ENCODE assay signal across 18 mouse cellular contexts in genomic region chr4:134432686-134433360, GRCm38 (mm10). TPM values are rescaled to one million over a fixed set of nuclear protein-coding genes. Genes with fewer than 3 reads are reported as not detected.
DNase-seq lines count a peak whose midpoint lies in the region; ATAC-seq lines count a peak whose summit lies in the region.
"Had no signal": no experiment of that assay in that cellular context is flagged by ENCODE, and none has a peak within 500 bp of the region (broad histone marks: within the 10 kb centered on the region; RNA-seq: fewer than 3 reads in every experiment).

No protein-coding gene starts in this region.

- 89% methylated on average over 15 of the region's 15 CpGs for WGBS in hindbrain, embryonic 10.5 days
- 70% methylated on average over 15 of the region's 15 CpGs for WGBS in hindbrain, embryonic 16.5 days
- 86% methylated on average over 15 of the region's 15 CpGs for WGBS in liver, embryonic 11.5 days

- no peaks in the 10 kb centered on the region for H3K9me3 ChIP-seq in hindbrain, embryonic 10.5 days
- no peaks in the 10 kb centered on the region for H3K9me3 ChIP-seq in hindbrain, embryonic 16.5 days (ENCODE audit: control insufficient read depth, low read length)
- no peaks in the 10 kb centered on the region for H3K9me3 ChIP-seq in liver, embryonic 11.5 days (ENCODE audit: control insufficient read depth, low read length)
- H3K9me3 ChIP-seq: heart, embryonic 12.5 days; limb, embryonic 10.5 days had no signal

- no peak overlapping the region for H3K4me3 ChIP-seq in hindbrain, embryonic 10.5 days
- no peak overlapping the region for H3K4me3 ChIP-seq in hindbrain, embryonic 16.5 days (ENCODE audit: low read length)
- no peak overlapping the region for H3K4me3 ChIP-seq in liver, embryonic 11.5 days (ENCODE audit: low read depth, low read length)
- H3K4me3 ChIP-seq: heart, embryonic 12.5 days; limb, embryonic 10.5 days had no signal

- DNase-seq in cerebellum, adult 11 months: peak; percentile 44
- no peak for DNase-seq in hindbrain, embryonic 10.5 days (ENCODE audit: low spot score)
- DNase-seq in right cerebral cortex, postnatal 10 days (ENCODE audit: low spot score in 2 of 2): peak; percentile 68 to 70
- no peak for DNase-seq in right cerebral cortex, postnatal 4 days
- no peak for DNase-seq in liver, embryonic 11.5 days (ENCODE audit: low spot score)
- no peak for DNase-seq in lung, postnatal 25 days (ENCODE audit: low spot score)
- DNase-seq: adrenal gland, adult 2 months; heart, postnatal 14 days; kidney, adult 11 months; layer of hippocampus, postnatal 36 days; lung, adult 2 months; lung, postnatal 4 days; thymus, postnatal 36 days had no signal

- no peak overlapping the region for H3K4me2 ChIP-seq in hindbrain, embryonic 16.5 days (ENCODE audit: low read length)
- H3K4me2 ChIP-seq in liver, embryonic 11.5 days: no peak overlapping the region
- H3K4me2 ChIP-seq: heart, embryonic 12.5 days had no signal

- no peaks in the 10 kb centered on the region for H3K27me3 ChIP-seq in hindbrain, embryonic 10.5 days (ENCODE audit: insufficient read depth, poor library complexity, severe bottlenecking)
- H3K27me3 ChIP-seq in hindbrain, embryonic 16.5 days (replicated peaks; ENCODE audit: control insufficient read depth, insufficient read depth, low read length): no peaks in the 10 kb centered on the region
- H3K27me3 ChIP-seq in liver, embryonic 11.5 days (replicated peaks; ENCODE audit: control insufficient read depth, insufficient read depth, low read length): no peaks in the 10 kb centered on the region
- H3K27me3 ChIP-seq: heart, embryonic 12.5 days had no signal

- H3K36me3 ChIP-seq in hindbrain, embryonic 10.5 days: no peaks in the 10 kb centered on the region
- no peaks in the 10 kb centered on the region for H3K36me3 ChIP-seq in hindbrain, embryonic 16.5 days (ENCODE audit: control insufficient read depth, insufficient read depth, low read length)
- no peaks in the 10 kb centered on the region for H3K36me3 ChIP-seq in liver, embryonic 11.5 days (ENCODE audit: control insufficient read depth, insufficient read depth, low read length)
- H3K36me3 ChIP-seq: heart, embryonic 12.5 days; limb, embryonic 10.5 days had no signal

- no peak for ATAC-seq in cerebellum, adult (ENCODE audit: insufficient number of reproducible peaks, low FRiP score, low TSS enrichment)
- no peak for ATAC-seq in hindbrain, embryonic 16.5 days
- ATAC-seq in liver, embryonic 11.5 days (replicated peaks; ENCODE audit: low FRiP score): no peak

- H3K9ac ChIP-seq in hindbrain, embryonic 16.5 days (ENCODE audit: low read depth, low read length): no peak overlapping the region
- no peak overlapping the region for H3K9ac ChIP-seq in liver, embryonic 11.5 days (ENCODE audit: low read depth, low read length)
- H3K9ac ChIP-seq: heart, embryonic 12.5 days had no signal

- H3K4me1 ChIP-seq in hindbrain, embryonic 10.5 days (replicated peaks): peaks cover 51% of the 10 kb centered on the region
- H3K4me1 ChIP-seq in hindbrain, embryonic 16.5 days (ENCODE audit: control insufficient read depth, insufficient read depth, low read depth, low read length): peaks cover 18% of the 10 kb centered on the region
- H3K4me1 ChIP-seq in liver, embryonic 11.5 days (replicated peaks; ENCODE audit: control insufficient read depth, insufficient read depth, low read length): no peaks in the 10 kb centered on the region
- H3K4me1 ChIP-seq: heart, embryonic 12.5 days had no signal

- H3K27ac ChIP-seq in hindbrain, embryonic 10.5 days: peak overlapping the region; percentile 53; the same call in 1 of the 2 replicates
- no peak overlapping the region for H3K27ac ChIP-seq in hindbrain, embryonic 16.5 days (ENCODE audit: low read depth, low read length)
- H3K27ac ChIP-seq in liver, embryonic 11.5 days (ENCODE audit: low read depth, low read length): no peak overlapping the region
- H3K27ac ChIP-seq: kidney, postnatal 0 days; limb, embryonic 10.5 days had no signal

RNA-seq across cellular contexts. Expression of gene Stmn1, which starts 35.3 kb away (rescaled TPM):
- polyA plus RNA-seq in hindbrain, embryonic 10.5 days (2016; fragmentation: Nextera tagmentation; extraction: Ambion mirVana): 2,849 and 3,914 TPM in 2 replicates
- 5,655 and 5,657 TPM in 2 replicates for polyA plus RNA-seq in hindbrain, embryonic 16.5 days (2015; fragmentation: Nextera tagmentation; extraction: Ambion mirVana)
- polyA plus RNA-seq in liver, embryonic 11.5 days (2014; fragmentation: Nextera tagmentation; extraction: Ambion mirVana): 896 and 908 TPM in 2 replicates

RNA-seq across cellular contexts. Expression of gene Pafah2, which starts 36.7 kb away (rescaled TPM):
- 7.9 and 9.5 TPM in 2 replicates for polyA plus RNA-seq in hindbrain, embryonic 10.5 days (2016; fragmentation: Nextera tagmentation; extraction: Ambion mirVana)
- 7.8 and 8.5 TPM in 2 replicates for polyA plus RNA-seq in hindbrain, embryonic 16.5 days (2015; fragmentation: Nextera tagmentation; extraction: Ambion mirVana)
- polyA plus RNA-seq in liver, embryonic 11.5 days (2014; fragmentation: Nextera tagmentation; extraction: Ambion mirVana): 7.9 and 8.5 TPM in 2 replicates

RNA-seq across cellular contexts. Expression of gene Extl1, which starts 49.2 kb away (rescaled TPM):
- 0.25 and 0.63 TPM in 2 replicates for polyA plus RNA-seq in hindbrain, embryonic 10.5 days (2016; fragmentation: Nextera tagmentation; extraction: Ambion mirVana)
- polyA plus RNA-seq in hindbrain, embryonic 16.5 days (2015; fragmentation: Nextera tagmentation; extraction: Ambion mirVana): 0.65 and 0.66 TPM in 2 replicates
- polyA plus RNA-seq in liver, embryonic 11.5 days (2014; fragmentation: Nextera tagmentation; extraction: Ambion mirVana): 0.42 and 0.67 TPM in 2 replicates

Comparison
In these comparisons a context has a peak if more than half of its experiments do, and no peak if none do; other contexts are left out.
1. DNase-seq: peak in cerebellum, adult 11 months (single experiment) and right cerebral cortex, postnatal 10 days (2 of 2); none in hindbrain, embryonic 10.5 days (single experiment), right cerebral cortex, postnatal 4 days (single experiment), liver, embryonic 11.5 days (single experiment) and lung, postnatal 25 days (single experiment).